Mouse (Mus musculus): ENCODE data around the gene Ifna11. TPM values are rescaled to one million over a fixed set of nuclear protein-coding genes. Genes with fewer than 3 reads are reported as not detected.

Ifna11 gene
- polyA plus RNA-seq, 1 experiment from 2014 or later: not detected

DNA sequence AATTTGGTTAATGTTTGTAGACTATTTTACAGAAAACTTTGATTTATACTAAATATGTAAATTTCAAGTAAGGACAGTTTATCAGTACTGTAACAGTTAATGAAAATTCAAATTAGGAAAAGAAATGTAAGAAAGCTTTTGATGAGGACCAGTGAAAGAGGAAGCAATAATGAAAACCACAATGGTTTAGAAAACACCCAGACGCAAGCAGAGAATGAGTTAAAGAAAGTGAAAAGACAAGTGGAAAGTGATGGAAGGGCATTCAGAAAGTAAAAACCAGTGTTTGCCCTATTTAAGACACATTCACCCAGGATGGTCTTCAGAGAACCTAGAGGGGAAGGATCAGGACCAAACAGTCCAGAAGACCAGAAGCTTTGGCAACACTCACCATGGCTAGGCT, 29.9 kb downstream of the Ifna11 start, which contains the start of gene Ifna1:
Ifna1 (plus strand) TSS at position 390 of the 400 bp plus-strand sequence.
- Histone ChIP-seq H3K4me3 (no peak within 1 kb of the TSS), H3K27ac (no peak within 1 kb of the TSS), H3K36me3 (no peaks in the 10 kb centered on the region), H3K9ac (no peak within 1 kb of the TSS), H3K4me1 (no peaks in the 10 kb centered on the region), H3K9me3 (replicated peaks) (no peaks in the 10 kb centered on the region), H3K4me2 (replicated peaks) (no peak within 1 kb of the TSS), H3K27me3 (no peaks in the 10 kb centered on the region)
- no peak for ATAC-seq (ENCODE audit: low FRiP score)
- 75% methylated on average over 1 of the region's 1 CpGs for WGBS

DNA sequence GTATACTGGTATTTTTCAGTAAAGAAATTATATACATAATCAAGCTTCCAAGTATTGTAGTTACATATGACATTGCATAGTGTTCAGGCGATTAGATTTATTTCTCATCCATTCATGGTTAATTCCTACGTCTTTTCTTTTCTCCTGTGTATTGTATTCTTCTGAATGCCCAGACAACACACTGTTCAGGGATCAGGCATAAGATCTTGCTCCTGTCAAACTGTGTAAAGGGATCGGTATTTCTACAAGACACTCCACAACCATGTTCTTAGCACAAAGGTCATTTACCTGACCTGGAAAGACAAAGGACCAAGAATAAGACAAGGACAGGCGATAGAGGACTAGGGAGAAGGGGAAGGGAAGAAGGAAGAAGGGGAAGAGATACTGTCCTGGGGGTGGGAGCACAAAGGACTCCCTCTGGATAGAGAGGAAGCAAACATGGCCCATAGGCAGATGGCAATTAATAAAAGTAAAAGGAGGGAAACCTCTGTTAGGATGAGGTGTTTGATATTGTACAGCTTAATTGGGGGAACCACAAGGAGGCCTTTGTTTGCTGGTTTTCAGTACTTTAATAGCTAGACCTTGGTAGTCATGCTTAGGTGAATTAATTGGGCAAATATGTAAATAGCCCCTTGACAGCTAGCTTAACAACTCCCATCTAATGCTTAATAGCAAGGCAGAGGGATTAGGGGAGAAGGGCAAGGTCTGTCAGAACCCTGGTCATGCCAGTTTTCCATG, 31.4 kb downstream of the Ifna11 start:
- 32% methylated on average over 4 of the region's 4 CpGs for WGBS
- no peak overlapping the region for H3K27ac ChIP-seq
- ATAC-seq (ENCODE audit: low FRiP score): no peak
- H3K27me3 ChIP-seq: no peaks in the 10 kb centered on the region
- no peak overlapping the region for H3K4me3 ChIP-seq
- H3K9me3 ChIP-seq (replicated peaks): no peaks in the 10 kb centered on the region
- H3K36me3 ChIP-seq: no peaks in the 10 kb centered on the region
- no peak overlapping the region for H3K9ac ChIP-seq
- H3K4me1 ChIP-seq: no peaks in the 10 kb centered on the region
- H3K4me2 ChIP-seq (replicated peaks): no peak overlapping the region

DNA sequence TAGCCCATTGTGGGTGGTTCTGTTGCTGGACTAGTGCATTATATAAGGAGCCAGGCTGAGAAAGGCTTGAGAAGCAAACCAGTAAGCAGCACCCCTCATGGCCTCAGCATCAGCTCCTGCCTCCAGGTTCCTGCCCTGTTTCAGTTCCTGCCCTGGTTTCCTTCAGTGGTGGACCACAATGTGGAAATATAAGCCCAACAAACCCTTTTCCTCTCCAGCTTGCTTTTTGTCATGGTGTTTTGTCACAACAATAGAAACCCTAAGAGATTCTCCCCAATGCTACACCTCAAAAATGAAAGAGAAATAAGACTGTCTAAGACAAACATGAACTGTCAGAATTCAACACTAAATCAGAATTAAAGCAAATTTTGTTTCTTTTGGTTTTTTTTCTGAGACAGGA, 39.5 kb downstream of the Ifna11 start:
- Histone ChIP-seq H3K27ac (no peak overlapping the region), H3K4me3 (no peak overlapping the region), H3K27me3 (no peaks in the 10 kb centered on the region), H3K4me1 (peaks cover 7% of the 10 kb centered on the region), H3K36me3 (no peaks in the 10 kb centered on the region), H3K9me3 (replicated peaks) (no peaks in the 10 kb centered on the region), H3K4me2 (replicated peaks) (no peak overlapping the region), H3K9ac (no peak overlapping the region)
- ATAC-seq (ENCODE audit: low FRiP score): no peak

DNA sequence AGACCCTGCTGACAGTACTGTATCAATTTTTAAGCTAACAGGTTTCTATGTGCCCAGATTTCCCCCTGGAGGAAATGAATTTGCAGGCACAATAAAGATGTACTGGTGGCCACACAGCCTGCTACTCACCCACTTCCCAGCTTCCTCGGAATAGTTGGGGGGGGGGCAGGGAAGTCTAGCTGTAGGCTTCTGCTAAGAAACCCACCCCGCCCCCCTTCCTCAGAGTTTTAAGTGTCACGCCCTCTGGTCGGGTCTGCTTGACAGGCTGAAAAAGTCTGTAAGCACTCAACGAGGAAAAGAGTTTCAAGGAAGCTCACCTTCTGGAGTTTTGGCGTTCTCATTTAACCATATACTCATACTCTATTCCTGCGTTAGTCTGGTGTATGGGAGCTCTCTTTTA, 43.5 kb downstream of the Ifna11 start:
- Histone ChIP-seq H3K4me1 (peaks cover 7% of the 10 kb centered on the region), H3K9ac (no peak overlapping the region), H3K9me3 (replicated peaks) (no peaks in the 10 kb centered on the region), H3K36me3 (no peaks in the 10 kb centered on the region), H3K27ac (no peak overlapping the region), H3K4me2 (replicated peaks) (no peak overlapping the region), H3K27me3 (no peaks in the 10 kb centered on the region), H3K4me3 (no peak overlapping the region)
- WGBS: 5% methylated on average over 7 of the region's 7 CpGs
- no peak for ATAC-seq (ENCODE audit: low FRiP score)

DNA sequence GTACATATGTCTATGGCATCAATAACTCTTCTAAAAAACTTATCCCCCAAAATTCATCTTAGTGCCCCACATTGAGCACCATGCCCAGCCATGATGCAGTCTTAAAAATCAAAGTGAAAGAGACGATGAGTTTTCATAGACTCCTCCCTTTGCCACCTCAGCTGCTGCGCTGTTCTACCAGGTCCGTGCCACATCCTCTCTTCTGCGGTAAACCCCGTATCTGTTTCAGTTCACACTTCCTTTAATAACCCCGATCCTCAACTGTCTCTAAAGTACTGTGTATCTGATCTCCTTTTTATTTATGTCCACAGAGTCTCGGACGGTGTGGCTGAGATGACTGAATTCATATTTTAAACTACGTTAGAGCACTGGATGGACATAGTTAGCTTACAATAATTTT, 44.8 kb downstream of the Ifna11 start:
- Histone ChIP-seq H3K4me3 (no peak overlapping the region), H3K4me2 (replicated peaks) (no peak overlapping the region), H3K9ac (no peak overlapping the region), H3K4me1 (peaks cover 7% of the 10 kb centered on the region), H3K9me3 (replicated peaks) (no peaks in the 10 kb centered on the region), H3K36me3 (no peaks in the 10 kb centered on the region), H3K27me3 (0 out of 2 replicates have a peak, but pooled peaks cover 5% of the 10 kb centered on the region), H3K27ac (no peak overlapping the region)
- no peak for ATAC-seq (ENCODE audit: low FRiP score)
- WGBS: 68% methylated on average over 9 of the region's 9 CpGs

DNA sequence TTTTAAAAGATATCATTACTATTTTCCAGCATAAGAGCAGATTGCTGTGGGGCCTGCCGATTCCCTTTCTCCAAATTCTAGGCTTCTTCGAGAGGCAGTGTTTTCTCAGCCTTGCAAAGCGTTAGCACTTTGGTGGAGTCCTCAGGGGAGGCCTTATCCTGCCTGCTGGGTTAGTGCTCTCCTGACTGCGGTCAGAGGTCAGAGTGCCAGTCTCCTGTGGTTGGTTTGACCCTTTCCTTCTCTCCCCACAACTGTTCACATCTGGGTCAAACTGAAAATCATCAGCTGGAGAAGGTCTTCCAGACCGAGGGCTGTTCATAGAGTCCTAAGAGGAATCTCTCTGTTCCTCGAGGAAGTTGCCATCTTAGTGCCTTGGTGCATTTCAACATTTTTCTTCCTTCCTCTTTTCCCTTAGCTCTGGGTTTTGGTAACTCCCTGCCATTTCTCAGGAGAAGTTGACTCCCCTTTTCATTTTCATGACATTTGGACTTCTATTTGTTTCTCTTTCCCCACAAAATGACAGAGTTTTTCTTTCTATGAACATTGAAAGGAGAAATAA, 45.3 kb downstream of the Ifna11 start:
- Histone ChIP-seq H3K9me3 (replicated peaks) (no peaks in the 10 kb centered on the region), H3K27me3 (0 out of 2 replicates have a peak, but pooled peaks cover 5% of the 10 kb centered on the region), H3K36me3 (no peaks in the 10 kb centered on the region), H3K4me2 (replicated peaks) (no peak overlapping the region), H3K4me1 (peaks cover 7% of the 10 kb centered on the region), H3K9ac (no peak overlapping the region), H3K4me3 (no peak overlapping the region), H3K27ac (no peak overlapping the region)
- WGBS: 56% methylated on average over 6 of the region's 6 CpGs
- no peak for ATAC-seq (ENCODE audit: low FRiP score)

DNA sequence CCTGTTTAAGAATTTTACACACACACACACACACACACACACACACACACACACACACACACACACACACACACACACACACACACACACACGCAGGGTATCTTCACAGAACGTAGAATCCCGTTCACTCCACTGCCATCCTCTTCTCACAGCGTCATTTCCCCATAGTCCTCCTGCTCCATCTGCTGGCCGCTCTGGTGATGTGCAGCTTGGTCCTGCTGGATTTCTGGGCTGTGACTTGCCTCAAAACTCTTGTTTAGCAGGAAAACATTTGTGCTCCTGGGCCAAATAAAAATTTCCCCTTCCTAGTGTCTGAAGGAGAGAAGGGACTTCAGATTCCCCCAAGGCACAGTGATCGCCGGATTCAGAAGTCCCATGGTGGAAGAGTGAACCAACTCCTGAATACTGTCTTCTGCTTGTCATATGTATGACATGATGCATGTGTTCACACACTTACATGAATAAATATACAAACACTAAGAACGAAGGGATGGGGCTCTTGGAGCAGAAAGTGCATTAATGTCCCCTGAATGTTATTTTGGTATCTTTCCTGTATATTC, 47.7 kb downstream of the Ifna11 start:
- Histone ChIP-seq H3K4me1 (peaks cover 7% of the 10 kb centered on the region), H3K9me3 (replicated peaks) (no peaks in the 10 kb centered on the region), H3K27ac (no peak overlapping the region), H3K36me3 (no peaks in the 10 kb centered on the region), H3K27me3 (0 out of 2 replicates have a peak, but pooled peaks cover 5% of the 10 kb centered on the region), H3K4me3 (peak overlapping the region; percentile 47), H3K4me2 (replicated peaks) (peak overlapping the region; percentile 93), H3K9ac (no peak overlapping the region)
- WGBS: under 1% methylated on average over 7 of the region's 8 CpGs
- peak; percentile 51 for ATAC-seq (ENCODE audit: low FRiP score)

DNA sequence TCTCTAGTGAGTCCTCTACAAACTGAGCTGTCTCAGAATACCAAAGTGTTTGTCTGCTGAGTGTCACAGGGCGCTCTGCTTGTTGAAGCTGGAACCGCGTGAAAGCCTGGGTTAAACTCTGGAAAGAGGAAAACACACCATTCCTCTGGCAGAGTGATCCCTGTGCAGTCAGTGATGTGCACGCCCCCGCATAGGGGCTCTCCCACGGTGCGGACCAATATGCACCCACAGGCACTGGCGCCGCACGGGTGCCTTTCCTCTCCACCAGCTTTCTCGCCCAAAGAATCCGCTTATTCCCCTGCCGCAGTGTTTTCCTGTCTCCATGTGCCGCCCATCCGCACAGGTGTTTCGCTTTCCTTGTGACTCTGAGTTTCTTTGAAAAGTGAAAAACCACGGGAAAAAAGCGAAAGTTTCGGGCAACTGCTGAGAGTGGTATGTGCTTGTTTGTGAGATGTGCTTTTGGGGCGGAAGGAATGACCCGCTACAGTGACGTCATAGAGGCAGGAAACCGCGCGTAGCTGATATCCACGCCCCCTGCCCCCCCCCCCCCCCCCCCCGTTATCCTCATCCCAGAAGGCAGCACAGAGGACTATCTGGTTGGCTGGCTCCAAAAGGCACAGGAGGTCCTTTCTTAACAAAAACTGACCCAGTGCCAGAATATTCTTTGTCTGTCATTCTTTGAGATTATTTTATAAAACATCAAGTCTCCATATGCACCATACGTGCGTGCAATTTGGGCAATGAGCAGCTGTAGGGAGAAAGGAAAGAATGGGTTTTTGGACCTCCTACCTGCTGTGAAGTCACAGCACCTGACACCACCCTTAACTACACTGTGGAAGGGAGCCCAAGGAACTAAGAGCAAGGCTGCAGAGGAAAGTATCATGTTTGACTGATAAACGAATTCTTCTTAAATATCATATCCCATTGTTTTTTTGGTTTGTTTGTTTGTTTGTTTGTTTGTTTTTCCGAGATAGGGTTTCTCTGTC, 48.5 kb downstream of the Ifna11 start:
- ATAC-seq (ENCODE audit: low FRiP score): peak; percentile 79
- Histone ChIP-seq H3K9me3 (replicated peaks) (no peaks in the 10 kb centered on the region), H3K9ac (peak overlapping the region; percentile 57), H3K4me3 (peak overlapping the region; percentile 47), H3K4me1 (peaks cover 3% of the 10 kb centered on the region), H3K36me3 (no peaks in the 10 kb centered on the region), H3K27me3 (0 out of 2 replicates have a peak, but pooled peaks cover 5% of the 10 kb centered on the region), H3K4me2 (replicated peaks) (peak overlapping the region; percentile 93), H3K27ac (no peak overlapping the region)
- WGBS: 6% methylated on average over 31 of the region's 31 CpGs

Other genes with a start within 250 kb of the Ifna11 start
- not detected in 2 replicates for gene Ifna14, start 248.2 kb upstream of the Ifna11 start, polyA plus RNA-seq (2016; fragmentation: Nextera tagmentation; extraction: Ambion mirVana)
- not detected in 2 replicates for gene Ifna9, start 227.6 kb upstream of the Ifna11 start, polyA plus RNA-seq (2016; fragmentation: Nextera tagmentation; extraction: Ambion mirVana)
- not detected in 2 replicates for gene Ifna12, start 216.6 kb upstream of the Ifna11 start, polyA plus RNA-seq (2016; fragmentation: Nextera tagmentation; extraction: Ambion mirVana)
- not detected in 2 replicates for gene C87499, start 185.5 kb upstream of the Ifna11 start, polyA plus RNA-seq (2016; fragmentation: Nextera tagmentation; extraction: Ambion mirVana)
- not detected in 2 replicates for gene Ifna13, start 175.5 kb upstream of the Ifna11 start, polyA plus RNA-seq (2016; fragmentation: Nextera tagmentation; extraction: Ambion mirVana)
- gene Ifna16, start 143.0 kb upstream of the Ifna11 start, polyA plus RNA-seq (2016; fragmentation: Nextera tagmentation; extraction: Ambion mirVana): not detected in 2 replicates
- gene Ifna2, start 136.0 kb upstream of the Ifna11 start, polyA plus RNA-seq (2016; fragmentation: Nextera tagmentation; extraction: Ambion mirVana): not detected in 2 replicates
- gene Ifnab, start 128.6 kb upstream of the Ifna11 start, polyA plus RNA-seq (2016; fragmentation: Nextera tagmentation; extraction: Ambion mirVana): not detected in 2 replicates
- gene Gm26566, start 98.2 kb upstream of the Ifna11 start, polyA plus RNA-seq (2016; fragmentation: Nextera tagmentation; extraction: Ambion mirVana): 1.4 and 1.9 TPM in 2 replicates
- 144 and 152 TPM in 2 replicates for gene Klhl9, start 97.5 kb upstream of the Ifna11 start, polyA plus RNA-seq (2016; fragmentation: Nextera tagmentation; extraction: Ambion mirVana)
- gene Gm13271, start 65.1 kb upstream of the Ifna11 start, polyA plus RNA-seq (2016; fragmentation: Nextera tagmentation; extraction: Ambion mirVana): not detected in 2 replicates
- gene Gm13283, start 59.8 kb upstream of the Ifna11 start, polyA plus RNA-seq (2016; fragmentation: Nextera tagmentation; extraction: Ambion mirVana): 0.31 and 0.39 TPM in 2 replicates
- not detected in 2 replicates for gene Gm13290, start 46.1 kb upstream of the Ifna11 start, polyA plus RNA-seq (2016; fragmentation: Nextera tagmentation; extraction: Ambion mirVana)
- gene Gm13289, start 43.0 kb upstream of the Ifna11 start, polyA plus RNA-seq (2016; fragmentation: Nextera tagmentation; extraction: Ambion mirVana): not detected in 2 replicates
- gene Gm13272, start 40.1 kb upstream of the Ifna11 start, polyA plus RNA-seq (2016; fragmentation: Nextera tagmentation; extraction: Ambion mirVana): not detected in 2 replicates
- gene Ifnz, start 37.8 kb upstream of the Ifna11 start, polyA plus RNA-seq (2016; fragmentation: Nextera tagmentation; extraction: Ambion mirVana): not detected in 2 replicates
- 0.62 TPM in 1 of 2 replicates, not detected in the other for gene Gm13276, start 34.2 kb upstream of the Ifna11 start, polyA plus RNA-seq (2016; fragmentation: Nextera tagmentation; extraction: Ambion mirVana)
- gene Gm13277, start 31.3 kb upstream of the Ifna11 start, polyA plus RNA-seq (2016; fragmentation: Nextera tagmentation; extraction: Ambion mirVana): not detected in 2 replicates
- gene Gm13278, start 28.4 kb upstream of the Ifna11 start, polyA plus RNA-seq (2016; fragmentation: Nextera tagmentation; extraction: Ambion mirVana): not detected in 2 replicates
- not detected in 2 replicates for gene Gm13275, start 25.5 kb upstream of the Ifna11 start, polyA plus RNA-seq (2016; fragmentation: Nextera tagmentation; extraction: Ambion mirVana)
- gene Gm13279, start 22.6 kb upstream of the Ifna11 start, polyA plus RNA-seq (2016; fragmentation: Nextera tagmentation; extraction: Ambion mirVana): not detected in 2 replicates
- gene Gm13285, start 20.3 kb upstream of the Ifna11 start, polyA plus RNA-seq (2016; fragmentation: Nextera tagmentation; extraction: Ambion mirVana): 0.26 and 0.95 TPM in 2 replicates
- not detected in 2 replicates for gene Gm13287, start 16.7 kb upstream of the Ifna11 start, polyA plus RNA-seq (2016; fragmentation: Nextera tagmentation; extraction: Ambion mirVana)
- not detected in 2 replicates for gene Gm13288, start 14.4 kb upstream of the Ifna11 start, polyA plus RNA-seq (2016; fragmentation: Nextera tagmentation; extraction: Ambion mirVana)
- not detected in 2 replicates for gene Ifna7, start 3.7 kb upstream of the Ifna11 start, polyA plus RNA-seq (2016; fragmentation: Nextera tagmentation; extraction: Ambion mirVana)
- gene Ifna6, start 7.5 kb downstream of the Ifna11 start, polyA plus RNA-seq (2016; fragmentation: Nextera tagmentation; extraction: Ambion mirVana): not detected in 2 replicates
- not detected in 2 replicates for gene Ifna5, start 15.6 kb downstream of the Ifna11 start, polyA plus RNA-seq (2016; fragmentation: Nextera tagmentation; extraction: Ambion mirVana)
- gene Ifna4, start 21.9 kb downstream of the Ifna11 start, polyA plus RNA-seq (2016; fragmentation: Nextera tagmentation; extraction: Ambion mirVana): not detected in 2 replicates
- not detected in 2 replicates for gene Ifna1, start 30.1 kb downstream of the Ifna11 start, polyA plus RNA-seq (2016; fragmentation: Nextera tagmentation; extraction: Ambion mirVana)
- gene Ifne, start 60.2 kb downstream of the Ifna11 start, polyA plus RNA-seq (2016; fragmentation: Nextera tagmentation; extraction: Ambion mirVana): not detected in 2 replicates